Mouse (Mus musculus): ENCODE measurements at regions not wholly inside any gene's neighbourhood (a gene's known extent, or its start where the extent isn't known, plus 50 kb on each side); places are given as distances from the start of the nearest gene placed in this dataset.

DNA sequence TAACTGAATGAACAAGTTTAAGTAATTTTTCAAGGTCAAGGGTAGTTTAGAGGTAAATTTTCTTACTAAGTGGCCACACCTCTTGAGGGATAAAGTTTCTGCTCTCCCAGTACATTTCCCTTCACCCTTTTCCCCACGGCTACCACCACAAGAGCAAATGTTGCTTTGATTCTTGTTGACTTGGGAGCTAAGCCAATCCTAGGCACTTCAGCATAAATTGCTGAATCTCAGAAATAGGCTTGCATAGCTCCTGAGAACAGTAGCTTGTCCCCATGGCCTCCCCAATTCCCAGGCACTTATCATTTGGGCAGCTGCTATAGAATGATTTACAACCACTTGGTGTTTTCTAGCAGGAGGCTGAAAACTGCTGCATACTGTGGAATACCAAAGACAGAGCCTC, 510.1 kb downstream of the Grin2a start:
- 42% methylated on average over 1 of the region's 1 CpGs for WGBS
- no peak for ATAC-seq (ENCODE audit: low FRiP score, low TSS enrichment)
- H3K27me3 ChIP-seq (ENCODE audit: insufficient read depth, low read length): no peaks in the 10 kb centered on the region

DNA sequence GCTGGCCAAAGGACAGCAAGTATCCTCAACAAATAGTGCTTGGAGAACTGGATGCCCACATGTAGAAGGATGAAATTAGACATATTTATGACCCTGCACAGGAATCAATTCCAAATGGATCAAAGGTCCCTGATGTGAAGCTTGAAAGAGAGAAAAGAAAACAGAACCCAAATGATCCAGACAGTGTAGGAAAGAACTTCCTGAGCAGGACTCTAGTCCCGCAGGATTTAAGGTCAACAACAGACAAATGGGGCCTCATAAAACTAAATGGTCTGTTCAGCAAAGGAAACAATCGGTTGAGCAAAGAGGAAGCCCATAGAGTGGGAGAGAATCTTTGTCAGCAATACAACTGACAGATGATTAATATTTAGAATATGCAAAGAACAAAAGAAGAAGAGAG, 497.1 kb downstream of the Grin2a start:
- 2% methylated on average over 2 of the region's 2 CpGs for WGBS
- H3K36me3 ChIP-seq (ENCODE audit: insufficient read depth, low read length): no peaks in the 10 kb centered on the region
- H3K27ac ChIP-seq (ENCODE audit: low read length): no peak overlapping the region
- H3K27me3 ChIP-seq (ENCODE audit: insufficient read depth, low read length): no peaks in the 10 kb centered on the region
- H3K9ac ChIP-seq (replicated peaks; ENCODE audit: low read length): no peak overlapping the region
- H3K4me1 ChIP-seq (ENCODE audit: insufficient read depth, low read length): no peaks in the 10 kb centered on the region
- no peak overlapping the region for H3K4me3 ChIP-seq (ENCODE audit: low read length)
- H3K9me3 ChIP-seq (ENCODE audit: low read length): no peaks in the 10 kb centered on the region
- H3K4me2 ChIP-seq (replicated peaks; ENCODE audit: low read depth, low read length): no peak overlapping the region
- no peak for ATAC-seq (ENCODE audit: low FRiP score, low TSS enrichment)

More for the DNA sequence above, 510.1 kb downstream of the Grin2a start:
- Histone ChIP-seq H3K9me3 (ENCODE audit: low read length) (no peaks in the 10 kb centered on the region), H3K4me1 (ENCODE audit: insufficient read depth, low read length) (no peaks in the 10 kb centered on the region), H3K4me2 (replicated peaks; ENCODE audit: low read depth, low read length) (no peak overlapping the region), H3K9ac (replicated peaks; ENCODE audit: low read length) (no peak overlapping the region), H3K27ac (ENCODE audit: low read length) (no peak overlapping the region), H3K4me3 (ENCODE audit: low read length) (no peak overlapping the region), H3K36me3 (ENCODE audit: insufficient read depth, low read length) (no peaks in the 10 kb centered on the region)

DNA sequence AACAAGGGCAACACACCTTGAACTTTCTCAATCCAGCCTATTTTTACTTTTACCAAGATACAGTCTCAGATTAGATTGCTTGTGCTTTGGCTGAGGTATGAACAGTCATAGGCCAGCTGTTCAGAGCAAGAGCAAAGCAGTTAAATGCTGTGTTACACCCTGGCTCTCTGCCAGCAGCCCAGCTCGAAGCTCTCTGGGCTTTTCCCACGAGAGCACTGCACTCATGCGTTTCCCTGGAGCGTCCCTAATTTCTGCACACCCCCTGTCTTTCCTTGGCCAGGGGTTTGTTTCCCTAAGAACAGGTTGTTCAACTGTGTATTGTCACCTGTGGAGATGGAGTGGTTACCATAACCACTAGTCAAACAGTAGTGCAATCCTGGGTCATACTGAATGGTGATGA, 493.6 kb downstream of the Grin2a start:
- no peak overlapping the region for H3K27ac ChIP-seq (ENCODE audit: low read length)
- no peak overlapping the region for H3K4me3 ChIP-seq (ENCODE audit: low read length)
- H3K9me3 ChIP-seq (ENCODE audit: low read length): no peaks in the 10 kb centered on the region
- 31% methylated on average over 4 of the region's 4 CpGs for WGBS
- H3K9ac ChIP-seq (replicated peaks; ENCODE audit: low read length): no peak overlapping the region
- no peaks in the 10 kb centered on the region for H3K36me3 ChIP-seq (ENCODE audit: insufficient read depth, low read length)
- H3K4me1 ChIP-seq (ENCODE audit: insufficient read depth, low read length): no peaks in the 10 kb centered on the region
- peak; percentile 69; the same call in 1 of the 2 replicates for ATAC-seq (ENCODE audit: low FRiP score, low TSS enrichment)
- H3K27me3 ChIP-seq (ENCODE audit: insufficient read depth, low read length): no peaks in the 10 kb centered on the region
- no peak overlapping the region for H3K4me2 ChIP-seq (replicated peaks; ENCODE audit: low read depth, low read length)

DNA sequence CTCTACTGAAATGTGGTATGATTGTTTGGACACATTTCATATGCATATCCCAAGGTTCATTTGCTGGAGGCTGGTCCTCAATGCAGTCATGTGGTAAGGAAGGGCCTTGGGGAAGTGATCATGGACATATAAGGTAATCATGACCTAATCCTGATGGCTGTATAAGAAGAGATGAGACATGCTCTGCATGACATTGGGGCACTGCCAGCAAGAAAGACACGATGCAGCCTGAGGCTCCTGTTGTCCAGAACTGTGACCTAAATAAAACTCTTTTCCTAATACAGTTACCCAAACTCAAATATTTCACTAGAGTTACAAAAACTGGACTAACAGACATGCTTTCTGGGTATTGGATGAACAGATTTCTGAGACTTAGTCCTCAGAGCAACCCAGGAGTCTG, 485.7 kb downstream of the Grin2a start:
- no peaks in the 10 kb centered on the region for H3K4me1 ChIP-seq (ENCODE audit: insufficient read depth, low read length)
- no peaks in the 10 kb centered on the region for H3K27me3 ChIP-seq (ENCODE audit: insufficient read depth, low read length)
- ATAC-seq (ENCODE audit: low FRiP score, low TSS enrichment): no peak
- WGBS: 87% methylated on average over 1 of the region's 1 CpGs
- no peak overlapping the region for H3K27ac ChIP-seq (ENCODE audit: low read length)
- no peaks in the 10 kb centered on the region for H3K36me3 ChIP-seq (ENCODE audit: insufficient read depth, low read length)
- no peak overlapping the region for H3K4me3 ChIP-seq (ENCODE audit: low read length)
- no peaks in the 10 kb centered on the region for H3K9me3 ChIP-seq (ENCODE audit: low read length)
- no peak overlapping the region for H3K4me2 ChIP-seq (replicated peaks; ENCODE audit: low read depth, low read length)
- no peak overlapping the region for H3K9ac ChIP-seq (replicated peaks; ENCODE audit: low read length)

DNA sequence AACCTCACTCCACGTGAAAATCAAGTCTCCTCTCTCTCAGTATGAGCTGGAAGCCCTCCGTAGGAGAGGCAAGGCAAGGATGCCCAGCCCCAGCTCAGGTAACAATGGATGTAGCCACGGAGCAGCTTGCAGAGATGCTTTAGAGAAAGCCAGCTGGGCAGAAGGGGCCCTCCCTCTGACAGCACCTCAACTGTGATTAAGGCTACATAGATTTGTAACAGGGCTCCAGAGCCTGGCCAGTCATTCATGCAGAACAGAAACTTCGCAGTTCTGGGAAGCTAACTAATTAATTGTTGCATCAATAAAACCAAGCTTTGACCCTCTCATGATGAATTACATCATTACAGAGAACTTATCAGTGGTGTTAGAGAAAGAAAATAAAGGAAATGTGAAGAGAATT, 480.8 kb downstream of the Grin2a start:
- Histone ChIP-seq H3K4me1 (ENCODE audit: insufficient read depth, low read length) (no peaks in the 10 kb centered on the region), H3K4me3 (ENCODE audit: low read length) (no peak overlapping the region), H3K9me3 (ENCODE audit: low read length) (peaks cover 3% of the 10 kb centered on the region; the same call in 1 of the 2 replicates), H3K4me2 (replicated peaks; ENCODE audit: low read depth, low read length) (no peak overlapping the region), H3K9ac (replicated peaks; ENCODE audit: low read length) (no peak overlapping the region), H3K27me3 (ENCODE audit: insufficient read depth, low read length) (no peaks in the 10 kb centered on the region), H3K27ac (ENCODE audit: low read length) (no peak overlapping the region), H3K36me3 (ENCODE audit: insufficient read depth, low read length) (no peaks in the 10 kb centered on the region)
- WGBS: 34% methylated on average over 4 of the region's 4 CpGs
- ATAC-seq (ENCODE audit: low FRiP score, low TSS enrichment): no peak
